Mouse (Mus musculus) thymus, adult 2 months (tissue): ENCODE measurements around the gene Lrrc17. TPM values are rescaled to one million over a fixed set of nuclear protein-coding genes. Genes with fewer than 3 reads are reported as not detected.

Experiments used
- DNase-seq: peaks from one replicate; pipeline ENCODE4 v3.0.0; 2021
- H3K27ac ChIP-seq: fragments of 200-500 bp; 2 replicates; pipeline ENCODE4 v1.5.1; 2012; ENCODE audit warnings: low read length, control low read depth; ENCODE audit not compliant: control insufficient read depth, insufficient read depth
- H3K27me3 ChIP-seq: fragments of 200-500 bp; 2 replicates; pipeline ENCODE4 v1.6.1; 2012; ENCODE audit warnings: mild to moderate bottlenecking, low read length, moderate library complexity, mixed read lengths; ENCODE audit not compliant: control insufficient read depth, insufficient read depth
- H3K36me3 ChIP-seq: fragments of 200-500 bp; 2 replicates; pipeline ENCODE4 v1.6.1; 2012; ENCODE audit warnings: mild to moderate bottlenecking, low read length, moderate library complexity; ENCODE audit not compliant: control insufficient read depth, insufficient read depth
- H3K4me1 ChIP-seq: fragments of 200-500 bp; replicated peaks from 2 replicates; pipeline ENCODE4 v1.6.1; 2012; ENCODE audit warnings: low read length; ENCODE audit not compliant: control insufficient read depth, insufficient read depth
- H3K4me3 ChIP-seq: fragments of 200-500 bp; 2 replicates; pipeline ENCODE4 v1.5.1; 2012; ENCODE audit warnings: mild to moderate bottlenecking, low read length, control low read depth, moderate library complexity; ENCODE audit not compliant: control insufficient read depth, insufficient read depth
- CTCF ChIP-seq: fragments of 200-500 bp; IDR thresholded peaks from 2 replicates; pipeline ENCODE4 v1.5.1; 2012; ENCODE audit warnings: mild to moderate bottlenecking, control low read depth, low read length, moderate library complexity, borderline replicate concordance; ENCODE audit not compliant: control insufficient read depth, poor library complexity, insufficient read depth; ENCODE audit errors: extremely low read depth
- POLR2A ChIP-seq: fragments of 200-500 bp; IDR thresholded peaks from 2 replicates; pipeline ENCODE4 v1.6.1; 2012; ENCODE audit warnings: mild to moderate bottlenecking, low read length, control low read depth, moderate library complexity; ENCODE audit not compliant: control insufficient read depth, poor library complexity, insufficient read depth; ENCODE audit errors: extremely low read depth
- WGBS: fragments of 180-500 bp; shearing (Covaris S2); methylation state at CpG from one replicate; pipeline ENCODE4 v1.1.7; 2018; 5-methylcytosine and 5-hydroxymethylcytosine counted together
- polyA plus RNA-seq: library from polyadenylated mRNA; depleted of rRNA; stranded (reverse); fragments of >200 nt; gene quantifications from 2 replicates; pipeline ENCODE4 v1.2.3, GENCODE M21; 2012; rRNA removed

Gene Lrrc17
- polyA plus RNA-seq, result 1.6 and 2.0 TPM in 2 replicates

DNA sequence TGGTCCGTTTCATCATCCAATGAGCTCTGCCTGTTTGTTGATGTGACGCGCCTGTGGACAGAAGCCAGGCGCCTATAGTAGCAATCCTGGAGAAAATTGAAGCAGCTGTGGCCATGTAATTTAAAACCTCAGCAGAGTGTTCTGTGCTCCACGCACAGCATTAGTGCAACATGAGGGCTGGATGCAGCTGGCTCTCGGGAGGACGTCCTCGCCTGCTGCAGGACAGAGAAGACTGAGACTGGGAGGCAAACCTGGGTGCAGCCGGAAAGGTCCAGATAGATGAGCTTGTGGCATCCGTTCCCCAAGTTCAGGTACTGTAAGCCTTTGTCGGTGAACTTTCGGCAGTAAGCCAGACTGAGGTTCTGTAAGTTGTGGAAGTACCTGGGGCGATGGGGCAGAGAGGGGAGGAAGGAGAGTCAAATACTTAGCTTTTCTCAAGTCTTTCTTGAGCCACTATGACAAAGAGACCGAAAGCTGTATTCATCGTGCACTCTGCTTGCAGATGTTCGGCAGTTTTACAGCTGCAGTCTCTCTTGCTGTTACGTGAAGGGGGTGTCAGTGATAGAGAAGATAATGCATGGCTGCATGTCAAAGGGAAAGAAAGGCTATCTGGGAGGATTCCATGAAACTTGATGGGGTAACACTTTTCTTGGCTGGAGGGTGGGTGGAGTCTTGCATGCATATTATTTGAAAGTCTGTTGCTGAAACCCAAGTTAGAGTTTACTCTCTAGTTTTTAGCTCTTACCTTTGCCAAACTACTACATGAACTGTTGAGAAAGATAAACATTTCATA lies at the start of gene Lrrc17:
Gene Lrrc17, plus strand, starts transcription at position 151 of the 793 bp plus-strand sequence.
- Histone ChIP-seq H3K4me3 (no peak within 1 kb of the TSS), H3K27ac (no peak within 1 kb of the TSS), H3K4me1 (no peaks in the 10 kb centered on the region), H3K36me3 (no peaks in the 10 kb centered on the region), H3K27me3 (no peaks in the 10 kb centered on the region)
- no peak for DNase-seq
- whole genome bisulfite sequencing, result 84% methylated on average over 17 of the region's 17 CpGs
- TF ChIP-seq POLR2A (no peak), CTCF (no peak)

DNA sequence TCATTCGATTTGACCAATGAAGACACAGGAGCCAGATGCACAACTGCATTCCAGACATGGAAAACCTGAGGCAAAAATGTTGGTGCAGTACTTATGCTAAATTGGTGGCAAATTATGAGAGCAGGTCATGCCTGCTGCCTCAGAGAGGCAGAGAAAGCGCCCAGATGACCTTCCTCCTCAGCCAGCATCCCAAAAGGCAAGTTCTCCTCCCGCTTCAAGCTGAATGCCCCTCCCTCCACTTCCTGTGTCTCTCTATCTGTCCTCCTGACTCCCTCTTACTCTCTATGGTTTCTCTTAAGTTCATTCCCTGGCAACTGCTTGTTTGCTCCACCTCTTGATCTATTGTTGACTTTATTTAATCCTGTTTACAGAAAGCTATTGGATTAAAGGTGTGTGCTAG lies 48.6 kb upstream of the Lrrc17 start:
- Histone ChIP-seq H3K27ac (no peak overlapping the region), H3K4me3 (no peak overlapping the region), H3K27me3 (no peaks in the 10 kb centered on the region), H3K36me3 (no peaks in the 10 kb centered on the region), H3K4me1 (no peaks in the 10 kb centered on the region)
- 56% methylated on average over 3 of the region's 3 CpGs for WGBS
- DNase-seq, result no peak
- no peak for TF ChIP-seq POLR2A
- TF ChIP-seq CTCF, result no peak

DNA sequence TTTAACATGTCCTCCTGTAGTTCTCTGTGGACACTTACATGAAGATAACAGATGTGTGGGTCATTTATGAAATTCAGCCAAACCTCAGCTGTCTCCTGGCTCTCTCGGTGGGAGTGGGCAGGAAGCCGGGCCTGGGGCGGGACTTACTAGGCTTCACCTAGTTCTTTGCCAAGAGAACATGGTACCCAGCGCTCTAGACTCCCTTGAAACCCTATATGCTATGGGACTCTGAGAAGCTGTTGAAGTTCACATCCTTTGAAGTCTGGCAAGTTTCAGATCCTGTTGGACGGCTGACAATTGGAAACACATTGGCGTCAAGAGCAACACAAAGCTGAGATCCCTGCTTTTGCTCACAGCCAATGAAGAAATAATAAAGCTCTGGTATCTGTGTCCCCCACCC lies 47.0 kb upstream of the Lrrc17 start:
- no peak for DNase-seq
- no peaks in the 10 kb centered on the region for H3K27me3 ChIP-seq
- H3K4me1 ChIP-seq, result no peaks in the 10 kb centered on the region
- WGBS, result 84% methylated on average over 6 of the region's 6 CpGs
- TF ChIP-seq CTCF (no peak), POLR2A (no peak)
- no peak overlapping the region for H3K27ac ChIP-seq
- H3K4me3 ChIP-seq, result no peak overlapping the region
- no peaks in the 10 kb centered on the region for H3K36me3 ChIP-seq

DNA sequence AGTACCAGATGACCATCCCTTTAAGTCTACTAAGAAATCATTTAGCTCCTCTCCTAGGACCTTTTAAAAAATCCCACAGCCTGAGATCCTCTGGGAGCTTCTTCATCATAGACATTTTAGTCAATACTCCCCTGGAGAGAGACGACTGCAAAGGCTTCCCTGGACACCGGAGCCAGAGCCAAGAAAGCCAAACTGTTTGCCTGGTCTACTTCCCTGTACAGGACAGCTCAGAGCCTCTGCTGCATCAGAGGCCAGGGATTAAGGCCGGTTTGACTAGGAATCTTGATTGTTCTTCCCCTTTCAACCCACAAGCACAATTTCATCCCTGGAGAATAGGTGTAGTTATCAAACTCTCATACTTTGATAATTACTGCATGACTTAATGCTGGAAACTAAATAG lies 46.5 kb upstream of the Lrrc17 start:
- WGBS, result 88% methylated on average over 3 of the region's 3 CpGs
- no peak for DNase-seq

DNA sequence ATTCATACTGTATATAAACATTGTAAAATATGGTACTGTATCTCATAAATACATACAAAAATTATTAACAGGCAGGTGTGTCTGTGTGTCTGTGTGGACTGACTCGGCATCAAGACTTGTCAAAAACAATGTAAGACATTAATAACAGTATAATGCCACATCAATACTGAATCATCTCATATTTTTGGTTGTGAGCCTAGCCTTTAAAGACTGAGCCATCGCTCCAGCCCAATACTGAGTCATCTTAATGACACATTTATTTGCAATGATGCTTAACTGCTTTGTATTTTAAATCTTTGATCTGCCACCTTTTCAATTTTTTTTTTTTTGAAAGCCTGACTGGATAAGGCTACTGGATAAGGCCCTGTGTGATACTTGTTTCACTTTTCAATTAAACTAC lies 44.9 kb upstream of the Lrrc17 start:
- no peak overlapping the region for H3K27ac ChIP-seq
- no peak for TF ChIP-seq POLR2A
- no peak for TF ChIP-seq CTCF
- no peaks in the 10 kb centered on the region for H3K36me3 ChIP-seq
- over 99% methylated on average over 2 of the region's 2 CpGs for WGBS
- H3K27me3 ChIP-seq, result no peaks in the 10 kb centered on the region
- no peak overlapping the region for H3K4me3 ChIP-seq
- DNase-seq, result no peak
- H3K4me1 ChIP-seq, result no peaks in the 10 kb centered on the region

More for the DNA sequence above, 46.5 kb upstream of the Lrrc17 start:
- H3K36me3 ChIP-seq, result no peaks in the 10 kb centered on the region
- TF ChIP-seq POLR2A (no peak), CTCF (no peak)
- H3K27ac ChIP-seq, result no peak overlapping the region
- no peak overlapping the region for H3K4me3 ChIP-seq
- H3K27me3 ChIP-seq, result no peaks in the 10 kb centered on the region
- H3K4me1 ChIP-seq, result no peaks in the 10 kb centered on the region

DNA sequence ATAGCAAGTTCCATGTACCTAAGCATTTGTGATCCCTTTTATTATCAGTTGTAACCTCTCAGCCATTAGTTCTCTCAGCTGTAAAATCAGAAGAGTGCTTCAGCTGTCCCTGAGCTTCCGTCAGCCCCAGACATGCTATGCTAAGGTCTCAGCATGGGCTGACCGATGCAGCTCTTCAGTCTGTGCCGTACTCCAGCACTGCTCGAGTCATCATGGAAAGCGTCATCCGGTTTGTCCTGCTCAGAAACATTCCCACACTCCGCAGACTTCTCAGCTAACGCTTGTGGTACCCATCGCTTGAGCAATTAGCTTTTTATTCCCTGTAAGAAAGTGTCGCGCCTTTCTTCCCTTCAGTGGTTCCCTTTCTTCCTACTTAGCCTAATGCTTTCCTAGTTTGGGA lies 44.4 kb upstream of the Lrrc17 start:
- DNase-seq, result no peak
- Histone ChIP-seq H3K27ac (no peak overlapping the region), H3K4me3 (no peak overlapping the region), H3K4me1 (no peaks in the 10 kb centered on the region), H3K27me3 (no peaks in the 10 kb centered on the region), H3K36me3 (no peaks in the 10 kb centered on the region)
- 95% methylated on average over 11 of the region's 11 CpGs for WGBS
- TF ChIP-seq CTCF (no peak), POLR2A (no peak)
